Comparison of ENCODE assay signal across 24 mouse cellular contexts in genomic region chr5:139595001-139595400, GRCm38 (mm10). TPM values are rescaled to one million over a fixed set of nuclear protein-coding genes. Genes with fewer than 3 reads are reported as not detected.
DNase-seq lines count a peak whose midpoint lies in the region; ATAC-seq and TF ChIP-seq lines count a peak whose summit lies in the region.
"Had no signal": no experiment of that assay in that cellular context is flagged by ENCODE, and none has a peak within 500 bp of the region (broad histone marks: within the 10 kb centered on the region; RNA-seq: fewer than 3 reads in every experiment).

No protein-coding gene starts in this region.

- H3K79me2 ChIP-seq in myocyte (ENCODE audit: control insufficient read depth, insufficient read depth), result no peaks in the 10 kb centered on the region

- H3K4me1 ChIP-seq in forebrain, embryonic 14.5 days (ENCODE audit: control insufficient read depth, insufficient read depth, low read length), result peaks cover 19% of the 10 kb centered on the region
- peaks cover 7% of the 10 kb centered on the region; the same call in 1 of the 2 replicates for H3K4me1 ChIP-seq in forebrain, postnatal 0 days (ENCODE audit: insufficient read depth)
- peaks cover 51% of the 10 kb centered on the region for H3K4me1 ChIP-seq in neural tube, embryonic 13.5 days (replicated peaks)
- peaks cover 19% of the 10 kb centered on the region for H3K4me1 ChIP-seq in cerebellum, adult 2 months (ENCODE audit: control insufficient read depth, insufficient read depth, low read length)
- H3K4me1 ChIP-seq: liver, embryonic 13.5 days had no signal

- no peak for TF ChIP-seq CTCF in forebrain, postnatal 0 days (IDR thresholded peaks at IDR 0.05; ENCODE audit: low read depth)
- TF ChIP-seq CTCF in cerebellum, adult 2 months (IDR thresholded peaks at IDR 0.05; ENCODE audit: borderline replicate concordance, insufficient read depth, low read depth, low read length), result no peak

- H3K36me3 ChIP-seq in forebrain, embryonic 14.5 days (ENCODE audit: control insufficient read depth, insufficient read depth, low read length), result no peaks in the 10 kb centered on the region
- H3K36me3 ChIP-seq in forebrain, postnatal 0 days (ENCODE audit: insufficient read depth), result no peaks in the 10 kb centered on the region
- H3K36me3 ChIP-seq in neural tube, embryonic 13.5 days, result no peaks in the 10 kb centered on the region
- H3K36me3 ChIP-seq in myocyte (ENCODE audit: control insufficient read depth, insufficient read depth), result no peaks in the 10 kb centered on the region
- H3K36me3 ChIP-seq: embryonic facial prominence, embryonic 13.5 days; heart, embryonic 15.5 days; hindbrain, embryonic 10.5 days; limb, embryonic 10.5 days; liver, embryonic 13.5 days had no signal

- no peak overlapping the region for H3K9ac ChIP-seq in forebrain, embryonic 14.5 days (ENCODE audit: low read length)
- H3K9ac ChIP-seq in forebrain, postnatal 0 days, result no peak overlapping the region
- peak overlapping the region; percentile 31 for H3K9ac ChIP-seq in neural tube, embryonic 13.5 days
- H3K9ac ChIP-seq: embryonic facial prominence, embryonic 13.5 days; heart, embryonic 15.5 days; liver, embryonic 13.5 days had no signal

- H3K4me3 ChIP-seq in forebrain, embryonic 14.5 days (ENCODE audit: low read depth, low read length), result no peak overlapping the region
- H3K4me3 ChIP-seq in forebrain, postnatal 0 days (ENCODE audit: low read depth, low read length), result no peak overlapping the region
- H3K4me3 ChIP-seq in neural tube, embryonic 13.5 days, result no peak overlapping the region
- no peak overlapping the region for H3K4me3 ChIP-seq in cerebellum, adult 2 months (replicated peaks; ENCODE audit: insufficient read depth, low read depth, low read length)
- H3K4me3 ChIP-seq in myocyte, result peak overlapping the region; percentile 11
- H3K4me3 ChIP-seq: embryonic facial prominence, embryonic 13.5 days; heart, embryonic 15.5 days; hindbrain, embryonic 10.5 days; limb, embryonic 10.5 days; liver, embryonic 13.5 days had no signal

- no peak overlapping the region for H3K27ac ChIP-seq in forebrain, embryonic 14.5 days (ENCODE audit: low read depth, low read length)
- no peak overlapping the region for H3K27ac ChIP-seq in forebrain, postnatal 0 days (ENCODE audit: low read depth, low read length)
- peak overlapping the region; percentile 19; the same call in 1 of the 2 replicates for H3K27ac ChIP-seq in neural tube, embryonic 13.5 days (replicated peaks)
- H3K27ac ChIP-seq in cerebellum, adult 2 months (ENCODE audit: insufficient read depth, low read length), result no peak overlapping the region
- H3K27ac ChIP-seq: embryonic facial prominence, embryonic 13.5 days; heart, embryonic 15.5 days; hindbrain, embryonic 10.5 days; limb, embryonic 10.5 days; liver, embryonic 13.5 days had no signal

- TF ChIP-seq POLR2A in cerebellum, adult 2 months (IDR thresholded peaks at IDR 0.05; ENCODE audit: borderline replicate concordance, insufficient read depth, low read length), result no peak
- TF ChIP-seq POLR2A in myocyte (IDR thresholded peaks at IDR 0.05; ENCODE audit: insufficient read length, low read depth), result no peak

- ATAC-seq in forebrain, embryonic 14.5 days, result no peak
- no peak for ATAC-seq in forebrain, postnatal 0 days
- ATAC-seq in neural tube, embryonic 13.5 days (ENCODE audit: low read depth), result no peak

- no peaks in the 10 kb centered on the region for H3K9me3 ChIP-seq in forebrain, embryonic 14.5 days (replicated peaks; ENCODE audit: control insufficient read depth, low read length)
- H3K9me3 ChIP-seq in forebrain, postnatal 0 days (ENCODE audit: low read length), result no peaks in the 10 kb centered on the region
- H3K9me3 ChIP-seq in neural tube, embryonic 13.5 days, result no peaks in the 10 kb centered on the region
- H3K9me3 ChIP-seq: embryonic facial prominence, embryonic 13.5 days; heart, embryonic 15.5 days; hindbrain, embryonic 10.5 days; limb, embryonic 10.5 days; liver, embryonic 13.5 days had no signal

- peak; percentile 29 for DNase-seq in forebrain, embryonic 14.5 days (ENCODE audit: low spot score)
- DNase-seq in forebrain, postnatal 0 days, result no peak
- DNase-seq in neural tube, embryonic 10.5 days (ENCODE audit: extremely low spot score, low spot score), result no peak
- DNase-seq in cerebellum, adult 2 months, result peak; percentile 62 to 64
- DNase-seq in thymus, adult 18-20 months, result no peak
- DNase-seq in frontal cortex, postnatal 36 days (ENCODE audit: low spot score in 2 of 2), result no peak
- DNase-seq: heart, adult 11 months; kidney, adult 11 months; kidney, postnatal 25 days; layer of hippocampus, postnatal 36 days; liver, embryonic 13.5 days; thymus, postnatal 14 days had no signal

- no peak overlapping the region for H3ac ChIP-seq in myocyte (ENCODE audit: control insufficient read depth, insufficient read length)

- H3K4me2 ChIP-seq in forebrain, embryonic 14.5 days (ENCODE audit: low read length), result no peak overlapping the region
- H3K4me2 ChIP-seq in forebrain, postnatal 0 days (ENCODE audit: low read depth), result no peak overlapping the region
- H3K4me2 ChIP-seq in neural tube, embryonic 13.5 days, result no peak overlapping the region
- peak overlapping the region; percentile 46 for H3K4me2 ChIP-seq in myocyte (ENCODE audit: low read depth)
- H3K4me2 ChIP-seq: embryonic facial prominence, embryonic 13.5 days; heart, embryonic 15.5 days; liver, embryonic 13.5 days had no signal

- H3K27me3 ChIP-seq in forebrain, embryonic 14.5 days (replicated peaks; ENCODE audit: control insufficient read depth, insufficient read depth, low read length), result peaks cover 9% of the 10 kb centered on the region
- peaks cover 9% of the 10 kb centered on the region for H3K27me3 ChIP-seq in forebrain, postnatal 0 days (ENCODE audit: insufficient read depth, low read length)
- peaks cover 70% of the 10 kb centered on the region for H3K27me3 ChIP-seq in neural tube, embryonic 13.5 days
- no peaks in the 10 kb centered on the region for H3K27me3 ChIP-seq in cerebellum, adult 2 months (ENCODE audit: control insufficient read depth, insufficient read depth, low read length)
- peaks cover 22% of the 10 kb centered on the region for H3K27me3 ChIP-seq in myocyte (ENCODE audit: control insufficient read depth, insufficient read depth, insufficient read length)

- WGBS in forebrain, embryonic 14.5 days, result 69% methylated on average over 14 of the region's 14 CpGs
- WGBS in forebrain, postnatal 0 days, result 64% methylated on average over 14 of the region's 14 CpGs
- WGBS in neural tube, embryonic 13.5 days, result 56% methylated on average over 14 of the region's 14 CpGs
- 16% methylated on average over 14 of the region's 14 CpGs for WGBS in cerebellum, adult 2 months

TF ChIP-seq in myocyte, 11 proteins besides CTCF, POLR2A, EP300 and RAD21:
- no peak for TF ChIP-seq SRF (IDR thresholded peaks at IDR 0.05; ENCODE audit: control insufficient read depth, insufficient read length, low read depth)
- TF ChIP-seq POLR2AphosphoS2 (IDR thresholded peaks at IDR 0.05; ENCODE audit: insufficient read length, low read depth), result no peak
- no peak for TF ChIP-seq MYOG (IDR thresholded peaks at IDR 0.05; ENCODE audit: control insufficient read depth in 1 of 3, insufficient read depth in 1 of 3, insufficient read length in 2 of 3, low read depth in 2 of 3)
- 0 out of 2 replicates have a peak, but pooled peaks have one; percentile 6 for TF ChIP-seq CEBPB (IDR thresholded peaks at IDR 0.05; ENCODE audit: insufficient read depth, poor library complexity, severe bottlenecking)
- TF ChIP-seq E2F4 (IDR thresholded peaks at IDR 0.05; ENCODE audit: insufficient read depth), result no peak

RNA-seq across cellular contexts. Expression of gene Uncx, which starts 51.7 kb away (rescaled TPM):
- polyA plus RNA-seq in forebrain, embryonic 14.5 days (2014; fragmentation: Nextera tagmentation; extraction: Ambion mirVana), result 2.3 and 3.5 TPM in 2 replicates
- 3.4 and 5.8 TPM in 2 replicates for total RNA-seq in forebrain, postnatal 0 days (2014; rRNA removed)
- polyA plus RNA-seq in forebrain, postnatal 0 days (2015; fragmentation: Nextera tagmentation; extraction: Ambion mirVana), result 0.93 and 2.8 TPM in 2 replicates
- polyA plus RNA-seq in neural tube, embryonic 13.5 days (2015; fragmentation: Nextera tagmentation; extraction: Ambion mirVana), result 43.3 and 46.4 TPM in 2 replicates
- 38.1 and 38.8 TPM in 2 replicates for polyA plus RNA-seq in cerebellum, adult 2 months (2012; rRNA removed)
- polyA plus RNA-seq in myocyte (2012; fragmentation: generic; extraction: Trizol), result not detected
- total RNA-seq: common myeloid progenitor, adult 5-6 weeks; gastrocnemius, adult 18-20 months; megakaryocyte, adult 5-6 weeks had no signal
- polyA plus RNA-seq: heart, embryonic 15.5 days; liver, embryonic 13.5 days; lung, embryonic 16.5 days; small intestine, adult 2 months; stomach, embryonic 14.5 days had no signal

Comparison
In these comparisons a context has a peak if more than half of its experiments do, and no peak if none do; other contexts are left out.
1. DNase-seq: peak in forebrain, embryonic 14.5 days (single experiment) and cerebellum, adult 2 months (2 of 2); none in forebrain, postnatal 0 days (single experiment), neural tube, embryonic 10.5 days (single experiment), thymus, adult 18-20 months (0 of 2) and frontal cortex, postnatal 36 days (0 of 2).